Mouse (Mus musculus) layer of hippocampus, postnatal 36 days (tissue): ENCODE measurements around the gene Lsm3. TPM values are rescaled to one million over a fixed set of nuclear protein-coding genes. Genes with fewer than 3 reads are reported as not detected.

Experiments
- DNase-seq, 2 experiments: peaks; one replicate each; pipeline ENCODE4 v3.0.0; 2022
- total RNA-seq, 2 experiments: library from RNA; stranded (reverse); gene quantifications; 2 replicates each; pipeline ENCODE4 v1.2.3; 2021

Gene Lsm3
- total RNA-seq, 2 experiments from 2014 or later, result 36.8 to 41.5 TPM

- DNase-seq, result no peak
These were observed 1.6 kb upstream of the Lsm3 start for GRCm38 (mm10) chr6:91514135-91514534.

- no peak for DNase-seq
These were observed 878 bp upstream of the Lsm3 start for GRCm38 (mm10) chr6:91514737-91515362.

- no peak for DNase-seq
These were observed 2.8 kb downstream of the Lsm3 start for GRCm38 (mm10) chr6:91518454-91519020.

GRCm38 (mm10) chr6:91522816-91523215 lies 7.1 kb downstream of the Lsm3 start:
- no peak for DNase-seq

GRCm38 (mm10) chr6:91525544-91525943 lies 9.8 kb downstream of the Lsm3 start:
- no peak for DNase-seq

- no peak for DNase-seq
These were observed 11.6 kb downstream of the Lsm3 start for GRCm38 (mm10) chr6:91527227-91527860.

GRCm38 (mm10) chr6:91528265-91528664 lies 12.5 kb downstream of the Lsm3 start:
- no peak for DNase-seq

GRCm38 (mm10) chr6:91530673-91531072 lies 14.9 kb downstream of the Lsm3 start:
- DNase-seq, result no peak

- no peak for DNase-seq
These were observed 15.5 kb downstream of the Lsm3 start for GRCm38 (mm10) chr6:91531276-91531675.

- no peak for DNase-seq
These were observed 16.9 kb downstream of the Lsm3 start for GRCm38 (mm10) chr6:91532661-91533060.

GRCm38 (mm10) chr6:91533359-91533758 lies 17.6 kb downstream of the Lsm3 start:
- no peak for DNase-seq

- DNase-seq, result no peak
These were observed 18.0 kb downstream of the Lsm3 start for GRCm38 (mm10) chr6:91533771-91534170.

GRCm38 (mm10) chr6:91534268-91534667 lies 18.5 kb downstream of the Lsm3 start:
- DNase-seq, result no peak

- DNase-seq, result no peak
These were observed 19.5 kb downstream of the Lsm3 start for GRCm38 (mm10) chr6:91535231-91535630.

GRCm38 (mm10) chr6:91536047-91536765 lies 20.5 kb downstream of the Lsm3 start:
- no peak for DNase-seq

- no peak for DNase-seq
These were observed 25.5 kb downstream of the Lsm3 start for GRCm38 (mm10) chr6:91541276-91541675.

- no peak for DNase-seq
These were observed 27.3 kb downstream of the Lsm3 start for GRCm38 (mm10) chr6:91543056-91543455.

GRCm38 (mm10) chr6:91546241-91546884 lies 30.6 kb downstream of the Lsm3 start:
- no peak for DNase-seq

- no peak for DNase-seq
These were observed 31.6 kb downstream of the Lsm3 start for GRCm38 (mm10) chr6:91547313-91547712.

GRCm38 (mm10) chr6:91549621-91550020 lies 33.9 kb downstream of the Lsm3 start:
- DNase-seq, result no peak

GRCm38 (mm10) chr6:91551671-91552070 lies 35.9 kb downstream of the Lsm3 start:
- no peak for DNase-seq

GRCm38 (mm10) chr6:91552693-91553092 lies 37.0 kb downstream of the Lsm3 start:
- no peak for DNase-seq

- no peak for DNase-seq
These were observed 42.8 kb downstream of the Lsm3 start for GRCm38 (mm10) chr6:91558565-91558964.
